Mouse (Mus musculus) liver, adult 2 months (tissue): ENCODE results near the gene Nrxn2.

ENCODE experiments used
- CTCF ChIP-seq: fragments of 200-500 bp; IDR thresholded peaks from 2 replicates; pipeline ENCODE4 v1.5.1; 2011; ENCODE audit warnings: low read depth, low read length, control low read depth
- POLR2A ChIP-seq: fragments of 200-500 bp; IDR thresholded peaks from 2 replicates; pipeline ENCODE4 v1.6.1; 2011; ENCODE audit warnings: low read length, control low read depth; ENCODE audit not compliant: insufficient read depth; ENCODE audit errors: extremely low read depth

- TF ChIP-seq CTCF: no peak
- TF ChIP-seq POLR2A: no peak
Observed at GRCm38 (mm10) chr19:6531011-6531631, 112.6 kb downstream of the Nrxn2 start.
